Mouse (Mus musculus): Measurements from ENCODE around the gene Stat2. TPM values are rescaled to one million over a fixed set of nuclear protein-coding genes. Genes with fewer than 3 reads are reported as not detected.
"Not testable (repeated sequence)": the region's sequence is repeated elsewhere in the genome, so short reads cannot be mapped to it uniquely, and the experiment has no call there.

Gene Stat2
- polyA plus RNA-seq, 1 experiment, result 29.7 TPM

- Histone ChIP-seq H3K36me3 (ENCODE audit: control insufficient read depth, insufficient read depth, low read length, poor library complexity, severe bottlenecking) (peaks cover 47% of the 10 kb centered on the region), H3K9me3 (replicated peaks; ENCODE audit: control insufficient read depth, insufficient read depth, low read length, poor library complexity, severe bottlenecking) (no peaks in the 10 kb centered on the region), H3K9ac (ENCODE audit: low read depth, poor library complexity, severe bottlenecking) (no peak overlapping the region), H3K4me3 (ENCODE audit: low read depth, low read length) (no peak overlapping the region), H3K27me3 (ENCODE audit: control insufficient read depth, insufficient read depth, low read length, poor library complexity, severe bottlenecking) (no peaks in the 10 kb centered on the region), H3K4me1 (ENCODE audit: control insufficient read depth, insufficient read depth, low read length) (no peaks in the 10 kb centered on the region), H3K27ac (ENCODE audit: insufficient read depth, low read length) (no peak overlapping the region)
- TF ChIP-seq CTCF (IDR thresholded peaks at IDR 0.05; ENCODE audit: low read depth, low read length) (no peak), POLR2A (IDR thresholded peaks at IDR 0.05; ENCODE audit: insufficient read depth, low read length) (no peak), EP300 (IDR thresholded peaks at IDR 0.05; ENCODE audit: insufficient read depth, low read depth, low read length) (no peak)
These were observed 19.8 kb upstream of the Stat2 start for GRCm38 (mm10) chr10:128250565-128250964.

- Histone ChIP-seq H3K9ac (ENCODE audit: low read depth, poor library complexity, severe bottlenecking) (no peak within 1 kb of the TSS), H3K36me3 (ENCODE audit: control insufficient read depth, insufficient read depth, low read length, poor library complexity, severe bottlenecking) (peaks cover 31% of the 10 kb centered on the region), H3K4me1 (ENCODE audit: control insufficient read depth, insufficient read depth, low read length) (no peaks in the 10 kb centered on the region), H3K9me3 (replicated peaks; ENCODE audit: control insufficient read depth, insufficient read depth, low read length, poor library complexity, severe bottlenecking) (no peaks in the 10 kb centered on the region), H3K27ac (ENCODE audit: insufficient read depth, low read length) (no peak within 1 kb of the TSS), H3K4me3 (ENCODE audit: low read depth, low read length) (peak within 1 kb of the TSS; percentile 7; the same call in 1 of the 2 replicates), H3K27me3 (ENCODE audit: control insufficient read depth, insufficient read depth, low read length, poor library complexity, severe bottlenecking) (no peaks in the 10 kb centered on the region)
- TF ChIP-seq EP300 (IDR thresholded peaks at IDR 0.05; ENCODE audit: insufficient read depth, low read depth, low read length) (no peak), POLR2A (IDR thresholded peaks at IDR 0.05; ENCODE audit: insufficient read depth, low read length) (no peak)
These were observed 16.6 kb upstream of the Stat2 start, which contains the start of gene Apon for GRCm38 (mm10) chr10:128253677-128254255. Gene Apon, plus strand, starts transcription at chr10:128254096.

- Histone ChIP-seq H3K4me3 (ENCODE audit: low read depth, low read length) (no peak overlapping the region), H3K27me3 (ENCODE audit: control insufficient read depth, insufficient read depth, low read length, poor library complexity, severe bottlenecking) (no peaks in the 10 kb centered on the region), H3K4me1 (ENCODE audit: control insufficient read depth, insufficient read depth, low read length) (no peaks in the 10 kb centered on the region), H3K27ac (ENCODE audit: insufficient read depth, low read length) (no peak overlapping the region), H3K9ac (ENCODE audit: low read depth, poor library complexity, severe bottlenecking) (no peak overlapping the region), H3K9me3 (replicated peaks; ENCODE audit: control insufficient read depth, insufficient read depth, low read length, poor library complexity, severe bottlenecking) (no peaks in the 10 kb centered on the region), H3K36me3 (ENCODE audit: control insufficient read depth, insufficient read depth, low read length, poor library complexity, severe bottlenecking) (peaks cover 16% of the 10 kb centered on the region)
- TF ChIP-seq POLR2A (IDR thresholded peaks at IDR 0.05; ENCODE audit: insufficient read depth, low read length) (no peak), EP300 (IDR thresholded peaks at IDR 0.05; ENCODE audit: insufficient read depth, low read depth, low read length) (no peak), CTCF (IDR thresholded peaks at IDR 0.05; ENCODE audit: low read depth, low read length) (no peak)
These were observed 14.4 kb upstream of the Stat2 start for GRCm38 (mm10) chr10:128255925-128256324.

DNA sequence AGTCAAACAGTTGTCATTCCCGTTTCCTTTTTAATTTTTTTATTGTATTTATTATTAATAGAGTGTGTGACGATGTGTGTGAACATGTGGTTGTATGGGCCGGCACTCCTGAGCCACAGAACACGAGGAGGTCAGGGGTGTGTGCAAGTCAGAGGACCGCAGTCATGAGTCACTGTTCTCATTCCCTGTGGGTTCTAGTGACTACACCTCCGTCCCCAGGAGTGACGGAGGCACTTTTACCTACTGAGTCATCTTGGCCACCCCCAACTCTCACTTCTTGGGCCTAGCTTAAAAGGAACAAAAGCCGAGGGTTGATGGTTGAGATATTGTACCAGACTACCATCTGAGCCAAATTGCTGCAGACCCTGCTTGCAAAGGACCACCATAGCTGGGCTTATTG is 14.0 kb upstream of the Stat2 start:
- Histone ChIP-seq H3K9me3 (replicated peaks; ENCODE audit: control insufficient read depth, insufficient read depth, low read length, poor library complexity, severe bottlenecking) (no peaks in the 10 kb centered on the region), H3K36me3 (ENCODE audit: control insufficient read depth, insufficient read depth, low read length, poor library complexity, severe bottlenecking) (peaks cover 12% of the 10 kb centered on the region), H3K27me3 (ENCODE audit: control insufficient read depth, insufficient read depth, low read length, poor library complexity, severe bottlenecking) (no peaks in the 10 kb centered on the region), H3K4me3 (ENCODE audit: low read depth, low read length) (no peak overlapping the region), H3K9ac (ENCODE audit: low read depth, poor library complexity, severe bottlenecking) (no peak overlapping the region), H3K4me1 (ENCODE audit: control insufficient read depth, insufficient read depth, low read length) (no peaks in the 10 kb centered on the region), H3K27ac (ENCODE audit: insufficient read depth, low read length) (no peak overlapping the region)
- TF ChIP-seq EP300 (IDR thresholded peaks at IDR 0.05; ENCODE audit: insufficient read depth, low read depth, low read length) (no peak), POLR2A (IDR thresholded peaks at IDR 0.05; ENCODE audit: insufficient read depth, low read length) (no peak), CTCF (IDR thresholded peaks at IDR 0.05; ENCODE audit: low read depth, low read length) (no peak)

DNA sequence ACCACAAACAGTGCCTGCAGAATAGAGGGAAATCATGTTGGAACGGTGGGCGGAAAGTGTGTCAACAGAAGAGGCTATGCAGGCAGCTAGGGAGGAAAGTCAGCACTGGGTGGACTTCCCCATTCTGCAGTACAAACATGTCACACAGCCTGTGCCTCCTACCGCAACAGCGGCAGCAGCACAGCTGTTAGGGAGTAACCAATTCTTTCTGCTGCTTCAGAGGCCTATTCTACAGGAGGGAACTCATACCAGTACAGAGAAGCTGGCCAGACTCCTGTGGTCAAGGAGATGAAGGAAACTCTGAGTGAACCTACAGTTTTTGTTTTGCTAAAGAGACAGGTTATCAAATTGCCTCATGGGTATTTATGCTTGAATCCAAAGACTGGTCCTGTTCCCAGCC is 11.4 kb upstream of the Stat2 start:
- TF ChIP-seq POLR2A (IDR thresholded peaks at IDR 0.05; ENCODE audit: insufficient read depth, low read length) (no peak), EP300 (IDR thresholded peaks at IDR 0.05; ENCODE audit: insufficient read depth, low read depth, low read length) (no peak), CTCF (IDR thresholded peaks at IDR 0.05; ENCODE audit: low read depth, low read length) (no peak)
- no peak overlapping the region for H3K27ac ChIP-seq (ENCODE audit: insufficient read depth, low read length)
- H3K9me3 ChIP-seq (replicated peaks; ENCODE audit: control insufficient read depth, insufficient read depth, low read length, poor library complexity, severe bottlenecking), result no peaks in the 10 kb centered on the region
- H3K4me1 ChIP-seq (ENCODE audit: control insufficient read depth, insufficient read depth, low read length), result peaks cover 1% of the 10 kb centered on the region
- no peaks in the 10 kb centered on the region for H3K27me3 ChIP-seq (ENCODE audit: control insufficient read depth, insufficient read depth, low read length, poor library complexity, severe bottlenecking)
- no peak overlapping the region for H3K4me3 ChIP-seq (ENCODE audit: low read depth, low read length)
- H3K9ac ChIP-seq (ENCODE audit: low read depth, poor library complexity, severe bottlenecking), result no peak overlapping the region
- H3K36me3 ChIP-seq (ENCODE audit: control insufficient read depth, insufficient read depth, low read length, poor library complexity, severe bottlenecking), result no peaks in the 10 kb centered on the region

- TF ChIP-seq EP300 (IDR thresholded peaks at IDR 0.05; ENCODE audit: insufficient read depth, low read depth, low read length) (no peak), CTCF (IDR thresholded peaks at IDR 0.05; ENCODE audit: low read depth, low read length) (no peak), POLR2A (IDR thresholded peaks at IDR 0.05; ENCODE audit: insufficient read depth, low read length) (no peak)
- no peak overlapping the region for H3K4me3 ChIP-seq (ENCODE audit: low read depth, low read length)
- H3K9ac ChIP-seq (ENCODE audit: low read depth, poor library complexity, severe bottlenecking), result no peak overlapping the region
- no peaks in the 10 kb centered on the region for H3K36me3 ChIP-seq (ENCODE audit: control insufficient read depth, insufficient read depth, low read length, poor library complexity, severe bottlenecking)
- H3K27ac ChIP-seq (ENCODE audit: insufficient read depth, low read length), result no peak overlapping the region
- H3K4me1 ChIP-seq (ENCODE audit: control insufficient read depth, insufficient read depth, low read length), result peaks cover 1% of the 10 kb centered on the region
- H3K27me3 ChIP-seq (ENCODE audit: control insufficient read depth, insufficient read depth, low read length, poor library complexity, severe bottlenecking), result no peaks in the 10 kb centered on the region
- H3K9me3 ChIP-seq (replicated peaks; ENCODE audit: control insufficient read depth, insufficient read depth, low read length, poor library complexity, severe bottlenecking), result no peaks in the 10 kb centered on the region
These were observed 10.4 kb upstream of the Stat2 start for GRCm38 (mm10) chr10:128259946-128260345.

GRCm38 (mm10) chr10:128260376-128260775 is 10.0 kb upstream of the Stat2 start:
- H3K9ac ChIP-seq (ENCODE audit: low read depth, poor library complexity, severe bottlenecking), result not testable (repeated sequence)

More at GRCm38 (mm10) chr10:128260376-128260775, 10.0 kb upstream of the Stat2 start:
- not testable (repeated sequence) for H3K4me3 ChIP-seq (ENCODE audit: low read depth, low read length); H3K27me3 ChIP-seq (ENCODE audit: control insufficient read depth, insufficient read depth, low read length, poor library complexity, severe bottlenecking); H3K27ac ChIP-seq (ENCODE audit: insufficient read depth, low read length); H3K36me3 ChIP-seq (ENCODE audit: control insufficient read depth, insufficient read depth, low read length, poor library complexity, severe bottlenecking); H3K9me3 ChIP-seq (replicated peaks; ENCODE audit: control insufficient read depth, insufficient read depth, low read length, poor library complexity, severe bottlenecking); H3K4me1 ChIP-seq (ENCODE audit: control insufficient read depth, insufficient read depth, low read length)
